Mouse (Mus musculus) hindbrain, embryonic 15.5 days (tissue): ENCODE data around the gene Mybphl. TPM values are rescaled to one million over a fixed set of nuclear protein-coding genes. Genes with fewer than 3 reads are reported as not detected.

Experiments used
- ATAC-seq: fragments of 200-750 bp; cut with Nextera tagmentation; 2 replicates; pipeline ENCODE4 v1.8.0; 2017; ENCODE audit warnings: low read depth, moderate number of reproducible peaks, moderate TSS enrichment; ENCODE audit not compliant: low FRiP score
- H3K27ac ChIP-seq: fragments of 300-500 bp; sonication (generic); replicated peaks from 2 replicates; pipeline ENCODE4 v1.5.1; 2015; ENCODE audit warnings: mild to moderate bottlenecking, inconsistent platforms
- H3K27me3 ChIP-seq: fragments of 300-500 bp; sonication (generic); 2 replicates; pipeline ENCODE4 v1.6.1; 2015; ENCODE audit warnings: control low read depth, inconsistent platforms
- H3K36me3 ChIP-seq: fragments of 300-500 bp; sonication (generic); 2 replicates; pipeline ENCODE4 v1.6.1; 2015; ENCODE audit warnings: control low read depth, inconsistent platforms
- H3K4me1 ChIP-seq: fragments of 300-500 bp; sonication (generic); replicated peaks from 2 replicates; pipeline ENCODE4 v1.6.1; 2015; ENCODE audit warnings: control low read depth, inconsistent platforms
- H3K4me2 ChIP-seq: fragments of 300-500 bp; sonication (generic); 2 replicates; pipeline ENCODE4 v1.6.1; 2015; ENCODE audit warnings: moderate library complexity, mild to moderate bottlenecking, inconsistent platforms
- H3K4me3 ChIP-seq: fragments of 300-500 bp; sonication (generic); 2 replicates; pipeline ENCODE4 v1.5.1; 2015; ENCODE audit warnings: mild to moderate bottlenecking, inconsistent platforms
- H3K9ac ChIP-seq: fragments of 300-500 bp; sonication (generic); 2 replicates; pipeline ENCODE4 v1.6.1; 2015; ENCODE audit warnings: inconsistent platforms
- H3K9me3 ChIP-seq: fragments of 300-500 bp; sonication (generic); 2 replicates; pipeline ENCODE4 v1.6.1; 2016; ENCODE audit warnings: control low read depth, inconsistent platforms
- WGBS: fragments of 180-500 bp; shearing (Covaris S2); methylation state at CpG from one replicate; pipeline ENCODE4 v1.1.7; 2015; 5-methylcytosine and 5-hydroxymethylcytosine counted together
- polyA plus RNA-seq: library from polyadenylated mRNA; unstranded; fragments of >200 nt; fragmentation: Nextera tagmentation; extraction: Ambion mirVana; gene quantifications from 2 replicates; pipeline ENCODE4 v1.2.1, GENCODE M21; 2015

Gene Mybphl
- polyA plus RNA-seq, 1 experiment from 2014 or later, result 0.35 TPM

DNA sequence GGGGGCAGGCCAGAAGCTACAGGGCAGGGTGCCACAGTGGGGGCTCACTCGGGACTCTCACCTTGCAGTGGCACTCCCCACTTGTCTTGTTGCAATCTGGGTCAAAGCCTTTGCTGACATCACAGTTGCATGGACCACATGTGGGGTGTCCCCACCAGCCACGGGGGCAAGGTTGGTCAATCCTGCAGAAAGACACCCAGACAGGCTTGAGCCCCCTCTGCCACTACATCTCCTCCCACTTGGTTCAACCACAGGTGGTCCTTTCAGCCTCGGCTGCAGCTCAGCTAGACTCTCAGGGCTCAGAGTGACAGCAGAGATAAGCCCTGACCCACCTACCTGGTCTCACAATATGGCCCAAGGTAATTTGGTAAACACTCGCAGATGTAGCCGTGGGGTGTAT lies 35.7 kb downstream of the Mybphl start:
- H3K4me2 ChIP-seq, result no peak overlapping the region
- H3K4me3 ChIP-seq, result no peak overlapping the region
- H3K9ac ChIP-seq, result no peak overlapping the region
- no peak for ATAC-seq
- no peak overlapping the region for H3K27ac ChIP-seq
- no peaks in the 10 kb centered on the region for H3K27me3 ChIP-seq
- H3K36me3 ChIP-seq, result peaks cover 79% of the 10 kb centered on the region
- 86% methylated on average over 5 of the region's 5 CpGs for WGBS
- peaks cover 16% of the 10 kb centered on the region for H3K4me1 ChIP-seq
- H3K9me3 ChIP-seq, result no peaks in the 10 kb centered on the region

DNA sequence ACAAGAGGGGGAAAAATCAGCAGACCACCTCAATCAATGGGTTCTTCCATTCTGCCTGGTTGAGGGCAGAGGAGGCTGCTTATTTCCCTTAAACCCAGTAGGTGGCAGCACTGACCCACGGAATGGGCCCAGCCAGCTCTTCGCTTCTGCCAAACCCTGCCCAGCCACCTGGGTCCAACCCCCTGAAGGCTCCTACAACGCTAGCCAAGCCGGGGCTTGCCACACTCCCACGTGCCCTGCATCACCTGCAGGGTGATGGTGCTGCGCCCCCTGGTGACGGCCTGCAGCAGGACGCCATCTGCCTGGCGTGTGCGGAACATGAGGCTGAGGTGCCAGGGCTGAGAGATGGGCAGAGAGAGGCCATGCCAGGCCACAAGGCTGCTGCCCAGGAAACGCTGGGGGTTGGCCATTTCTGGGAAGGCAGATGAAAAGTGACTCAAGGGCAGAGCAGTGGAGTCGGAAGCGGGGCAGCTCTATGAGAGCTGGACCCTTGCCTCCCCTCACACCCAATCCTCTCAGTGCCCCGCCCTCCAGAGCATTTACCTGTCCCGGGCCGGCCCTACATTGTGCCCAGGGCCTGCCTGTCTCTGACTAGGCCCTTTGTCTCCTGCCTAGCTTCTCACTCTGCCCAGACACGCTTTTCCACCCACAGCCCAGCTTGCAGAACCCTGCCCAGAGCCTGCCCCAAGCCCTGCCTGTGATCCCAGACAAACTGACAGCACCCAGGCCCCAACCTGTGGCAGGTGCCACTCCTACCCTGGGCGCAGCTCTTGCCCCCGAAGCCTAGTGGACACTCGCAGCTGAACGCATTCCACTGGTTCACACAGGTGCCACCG lies 37.2 kb downstream of the Mybphl start:
- no peak overlapping the region for H3K9ac ChIP-seq
- H3K27ac ChIP-seq, result peak overlapping the region; percentile 64
- H3K9me3 ChIP-seq, result no peaks in the 10 kb centered on the region
- H3K27me3 ChIP-seq, result no peaks in the 10 kb centered on the region
- WGBS, result 34% methylated on average over 22 of the region's 22 CpGs
- ATAC-seq, result peak; percentile 72
- H3K4me1 ChIP-seq, result peaks cover 30% of the 10 kb centered on the region
- peaks cover 73% of the 10 kb centered on the region for H3K36me3 ChIP-seq
- no peak overlapping the region for H3K4me3 ChIP-seq
- H3K4me2 ChIP-seq, result no peak overlapping the region

DNA sequence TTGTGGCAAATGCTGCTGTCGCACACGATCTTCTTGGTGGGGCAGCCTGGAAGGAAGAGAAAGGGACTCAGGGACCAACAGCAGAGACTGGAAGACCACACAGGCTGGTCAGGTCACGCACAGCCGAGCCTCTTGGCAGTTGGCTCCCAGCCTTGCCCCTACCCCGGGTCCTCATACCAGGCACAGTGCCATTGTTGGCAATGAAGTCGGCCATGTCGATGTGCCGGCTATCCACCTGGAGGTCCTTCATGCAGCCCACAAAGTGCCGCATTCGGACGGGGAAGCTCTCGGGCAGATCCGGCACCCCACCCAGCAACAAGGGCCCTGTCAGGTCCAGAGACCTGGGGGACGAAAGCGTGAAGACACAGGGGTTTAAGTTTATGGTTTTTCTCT lies 37.8 kb downstream of the Mybphl start:
- Histone ChIP-seq H3K9me3 (no peaks in the 10 kb centered on the region), H3K9ac (no peak overlapping the region), H3K4me2 (no peak overlapping the region), H3K27me3 (no peaks in the 10 kb centered on the region), H3K36me3 (peaks cover 71% of the 10 kb centered on the region), H3K27ac (peak overlapping the region; percentile 64), H3K4me3 (no peak overlapping the region), H3K4me1 (peaks cover 34% of the 10 kb centered on the region)
- 58% methylated on average over 15 of the region's 15 CpGs for WGBS
- no peak for ATAC-seq

DNA sequence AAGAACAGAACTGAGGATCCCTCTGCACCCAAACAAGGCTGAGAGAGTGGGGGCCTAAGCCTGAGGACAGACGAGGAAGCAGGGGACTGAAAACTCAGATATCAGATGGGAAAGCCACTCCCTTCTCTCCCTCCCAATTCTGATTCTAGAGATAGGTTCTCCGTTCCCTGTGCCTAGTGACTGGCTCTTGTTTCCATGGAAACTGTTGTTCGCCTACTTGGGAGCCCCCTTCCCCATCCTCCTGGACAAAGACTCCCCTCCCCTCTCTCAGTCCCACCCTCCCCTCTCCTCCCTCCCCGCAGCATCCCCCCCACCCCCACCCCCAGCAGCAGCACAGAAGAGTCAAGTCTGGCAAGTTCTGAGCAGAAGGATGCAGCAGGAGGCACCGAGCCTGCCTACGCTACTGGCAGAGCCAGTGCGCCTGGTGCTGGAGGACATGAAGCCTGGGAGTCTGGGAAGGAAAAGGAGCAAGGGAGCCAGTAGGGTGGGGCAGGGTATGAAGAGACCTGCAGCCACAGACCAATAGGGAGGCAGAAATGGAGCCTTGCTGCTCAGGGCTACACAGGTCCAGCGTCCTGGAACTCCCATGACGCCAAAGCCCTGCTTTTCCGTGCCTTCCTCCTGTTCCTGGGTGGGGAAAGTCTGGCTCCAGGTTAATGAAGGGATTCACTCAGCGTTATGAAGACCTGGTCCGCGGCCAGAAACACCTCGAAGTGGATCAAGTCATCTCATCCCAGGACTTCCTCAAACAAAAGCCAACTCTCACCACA lies 41.0 kb downstream of the Mybphl start:
- Histone ChIP-seq H3K9ac (no peak overlapping the region), H3K36me3 (peaks cover 40% of the 10 kb centered on the region), H3K27ac (peak overlapping the region; percentile 14), H3K9me3 (no peaks in the 10 kb centered on the region), H3K4me3 (no peak overlapping the region), H3K27me3 (no peaks in the 10 kb centered on the region), H3K4me1 (peaks cover 62% of the 10 kb centered on the region), H3K4me2 (peak overlapping the region; percentile 2; the same call in 1 of the 2 replicates)
- 14% methylated on average over 14 of the region's 14 CpGs for WGBS
- ATAC-seq, result no peak

DNA sequence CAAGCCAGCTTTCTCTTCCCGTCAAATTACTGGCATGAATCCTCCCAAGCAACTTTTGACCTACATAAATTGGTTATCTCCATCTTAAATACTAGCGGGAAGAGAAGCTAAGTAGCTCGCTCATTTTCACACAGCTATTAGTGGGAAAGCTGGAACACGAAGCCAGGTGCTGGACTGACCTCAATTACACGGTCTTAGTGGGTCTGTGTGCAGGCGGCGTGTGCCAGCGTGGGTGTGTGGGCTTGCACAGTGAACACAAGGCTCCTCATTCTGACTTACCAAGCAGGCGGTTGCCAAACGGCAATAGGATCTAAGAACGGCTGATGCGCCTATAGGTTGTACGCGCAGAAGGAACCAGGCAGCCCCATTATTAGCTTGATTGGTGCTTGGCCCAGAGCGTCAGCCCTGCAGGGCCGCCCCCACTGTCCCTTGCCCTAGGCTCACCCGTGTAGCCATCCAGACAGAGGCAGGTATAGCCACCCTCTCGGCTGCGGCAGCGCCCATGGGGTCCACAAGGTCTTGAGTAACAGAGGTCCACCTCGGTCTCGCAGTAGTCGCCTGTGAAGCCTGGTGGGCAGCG lies 41.7 kb downstream of the Mybphl start:
- H3K4me1 ChIP-seq, result peaks cover 69% of the 10 kb centered on the region
- H3K4me2 ChIP-seq, result no peak overlapping the region
- H3K9ac ChIP-seq, result no peak overlapping the region
- 53% methylated on average over 24 of the region's 24 CpGs for WGBS
- no peaks in the 10 kb centered on the region for H3K27me3 ChIP-seq
- peaks cover 34% of the 10 kb centered on the region for H3K36me3 ChIP-seq
- H3K9me3 ChIP-seq, result no peaks in the 10 kb centered on the region
- H3K27ac ChIP-seq, result peak overlapping the region; percentile 14
- ATAC-seq, result no peak
- H3K4me3 ChIP-seq, result no peak overlapping the region

DNA sequence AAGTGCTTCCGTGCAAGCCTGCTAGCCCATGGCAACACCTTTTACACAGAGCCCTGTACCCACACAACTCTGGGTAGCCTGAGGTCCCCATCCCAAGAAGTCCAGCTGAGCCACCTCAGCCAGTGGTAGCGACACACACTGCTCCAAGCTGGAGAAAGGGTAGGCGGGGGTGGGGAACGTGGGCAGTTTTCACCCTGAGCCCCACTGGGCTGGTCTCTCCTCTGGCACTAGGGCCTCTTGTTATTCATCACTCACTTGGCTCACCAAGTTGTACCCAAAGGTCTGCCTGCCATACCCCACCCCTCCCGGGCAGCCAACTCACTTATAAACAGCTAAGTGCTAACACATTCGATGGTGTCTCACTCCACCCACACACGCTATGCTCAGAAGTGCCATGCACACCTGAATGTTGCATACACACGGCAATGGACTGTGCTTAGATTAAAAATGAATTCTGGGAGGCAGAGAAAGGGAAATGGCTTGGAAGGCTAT lies 43.9 kb downstream of the Mybphl start:
- H3K4me2 ChIP-seq, result no peak overlapping the region
- peaks cover 80% of the 10 kb centered on the region for H3K4me1 ChIP-seq
- H3K9ac ChIP-seq, result no peak overlapping the region
- H3K36me3 ChIP-seq, result peaks cover 37% of the 10 kb centered on the region
- ATAC-seq, result no peak
- H3K4me3 ChIP-seq, result no peak overlapping the region
- no peaks in the 10 kb centered on the region for H3K27me3 ChIP-seq
- H3K27ac ChIP-seq, result no peak overlapping the region
- WGBS, result 75% methylated on average over 8 of the region's 8 CpGs
- H3K9me3 ChIP-seq, result no peaks in the 10 kb centered on the region

DNA sequence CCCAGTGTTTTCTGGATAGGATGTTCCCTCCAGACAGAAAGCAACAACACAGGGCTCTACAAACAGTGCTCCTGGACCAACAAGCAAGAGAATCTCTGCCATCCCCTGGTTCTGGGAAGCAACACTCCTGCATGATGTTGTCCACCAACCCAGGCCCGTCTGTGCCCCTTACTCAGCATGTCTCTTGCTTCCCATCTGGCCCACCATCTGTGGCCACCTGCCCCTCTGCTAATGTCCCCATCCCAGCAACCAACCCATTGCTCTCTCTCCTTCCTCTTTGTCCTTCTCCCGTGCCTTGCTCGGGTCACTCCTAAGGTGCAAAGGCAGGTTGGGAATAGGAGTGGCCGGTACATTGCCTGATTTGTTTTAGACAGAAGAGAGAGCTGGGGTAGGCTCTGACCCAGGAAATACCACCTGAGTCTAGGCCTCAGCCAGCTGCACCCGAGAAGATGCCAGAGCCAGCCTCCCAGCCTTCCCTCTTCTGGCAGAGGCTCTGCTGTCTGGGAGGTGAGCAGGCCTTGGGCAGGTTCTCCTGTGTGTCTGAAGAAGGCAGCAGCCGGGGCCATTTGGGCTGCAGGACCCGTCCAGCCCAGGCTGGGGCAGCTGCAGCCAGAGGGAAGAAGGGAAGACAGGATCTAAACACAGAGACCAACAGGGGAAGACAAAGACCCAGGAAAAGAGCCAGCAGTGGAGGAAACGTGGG lies 45.1 kb downstream of the Mybphl start:
- WGBS, result 10% methylated on average over 8 of the region's 8 CpGs
- Histone ChIP-seq H3K36me3 (peaks cover 34% of the 10 kb centered on the region), H3K4me3 (peak overlapping the region; percentile 35)

DNA sequence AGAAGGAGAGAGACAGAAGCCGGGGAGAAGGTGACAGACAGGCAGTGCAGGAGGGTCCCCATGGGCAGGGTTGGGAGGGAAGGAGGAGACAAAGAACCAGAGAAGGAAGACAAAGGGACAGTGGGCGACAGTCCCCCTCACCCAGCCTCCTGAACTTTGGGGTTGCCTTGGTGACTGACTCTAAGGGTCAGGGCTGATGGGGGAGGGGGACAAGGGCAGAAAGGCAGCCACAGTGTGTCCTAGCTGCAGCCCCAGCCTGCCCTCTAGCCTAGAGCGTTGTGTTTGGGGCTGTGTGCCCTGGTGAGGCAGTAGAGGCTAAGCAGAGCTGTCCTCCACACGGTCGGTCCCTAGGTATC lies 45.6 kb downstream of the Mybphl start:
- WGBS, result 0% methylated on average over 5 of the region's 5 CpGs
- Histone ChIP-seq H3K36me3 (peaks cover 32% of the 10 kb centered on the region), H3K27ac (peak overlapping the region; percentile 91), H3K4me2 (peak overlapping the region; percentile 83), H3K9ac (peak overlapping the region; percentile 51), H3K4me3 (peak overlapping the region; percentile 35), H3K9me3 (no peaks in the 10 kb centered on the region), H3K27me3 (no peaks in the 10 kb centered on the region), H3K4me1 (peaks cover 92% of the 10 kb centered on the region)
- ATAC-seq, result peak; percentile 20

More for the DNA sequence above, 45.1 kb downstream of the Mybphl start:
- ATAC-seq, result peak; percentile 8
- H3K27ac ChIP-seq, result peak overlapping the region; percentile 91
- peak overlapping the region; percentile 83 for H3K4me2 ChIP-seq
- peaks cover 92% of the 10 kb centered on the region for H3K4me1 ChIP-seq
- peak overlapping the region; percentile 51 for H3K9ac ChIP-seq
- H3K9me3 ChIP-seq, result no peaks in the 10 kb centered on the region
- no peaks in the 10 kb centered on the region for H3K27me3 ChIP-seq

DNA sequence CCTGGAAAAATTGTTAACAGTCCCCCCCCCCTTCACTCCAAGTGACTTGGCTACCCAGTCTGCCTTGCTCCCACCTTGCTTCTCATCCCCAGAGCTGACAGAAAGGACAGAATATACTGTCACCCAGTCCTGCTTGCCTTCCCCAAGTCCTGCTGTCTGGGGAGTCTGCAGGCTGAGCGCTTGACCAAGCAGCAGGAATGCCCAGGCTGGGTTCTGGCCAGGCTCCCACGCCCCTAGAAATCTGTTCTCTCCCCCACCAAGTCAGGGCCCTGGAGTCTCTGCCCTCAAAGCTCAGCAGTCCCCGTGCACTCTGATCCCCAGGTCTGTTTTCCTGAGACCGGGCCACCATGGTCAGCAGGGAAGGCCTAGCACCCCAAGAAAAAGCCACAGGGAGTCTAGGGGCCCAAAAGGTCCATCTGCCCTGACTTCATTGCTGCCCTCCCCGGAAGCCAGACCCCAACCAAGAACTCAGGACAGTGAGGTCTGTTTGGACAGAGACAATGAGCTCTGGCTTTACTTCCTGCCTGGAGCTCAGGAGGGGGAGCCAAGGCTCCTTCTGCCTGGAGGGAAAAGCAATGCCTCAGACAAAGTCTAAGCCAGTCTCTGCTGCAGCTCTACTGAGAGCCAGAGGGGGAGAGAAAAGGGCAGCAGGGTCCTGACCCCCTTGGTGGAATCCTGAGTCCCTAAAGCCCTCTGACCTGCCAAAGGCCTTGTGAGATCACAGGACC lies 46.5 kb downstream of the Mybphl start:
- H3K36me3 ChIP-seq, result peaks cover 30% of the 10 kb centered on the region
- H3K9me3 ChIP-seq, result no peaks in the 10 kb centered on the region
- peak overlapping the region; percentile 91 for H3K27ac ChIP-seq
- peak overlapping the region; percentile 35 for H3K4me3 ChIP-seq
- peak overlapping the region; percentile 83 for H3K4me2 ChIP-seq
- H3K4me1 ChIP-seq, result peaks cover 87% of the 10 kb centered on the region
- no peak for ATAC-seq
- peak overlapping the region; percentile 51 for H3K9ac ChIP-seq
- WGBS, result 9% methylated on average over 5 of the region's 5 CpGs
- H3K27me3 ChIP-seq, result no peaks in the 10 kb centered on the region

DNA sequence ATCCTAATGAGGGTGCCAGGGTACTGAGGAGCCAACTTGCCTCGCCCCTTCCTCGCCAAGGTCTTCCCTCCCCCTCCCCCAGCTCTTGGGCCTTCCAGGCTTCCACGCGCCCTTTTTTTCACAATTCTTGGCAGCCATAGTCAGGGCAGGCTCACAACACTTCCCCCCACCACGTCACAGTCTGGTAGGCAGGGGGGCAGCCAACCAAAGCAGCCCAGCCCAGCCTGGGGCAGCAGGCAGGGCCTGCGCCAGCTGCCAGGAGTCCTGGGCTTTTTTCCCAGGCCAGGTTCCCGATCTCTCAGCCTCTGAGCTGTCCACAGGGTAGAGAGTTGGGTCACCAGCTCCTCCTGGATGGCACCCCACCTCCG lies 47.0 kb downstream of the Mybphl start:
- H3K4me2 ChIP-seq, result peak overlapping the region; percentile 83
- peak overlapping the region; percentile 35 for H3K4me3 ChIP-seq
- 8% methylated on average over 8 of the region's 8 CpGs for WGBS
- H3K4me1 ChIP-seq, result peaks cover 81% of the 10 kb centered on the region
- H3K27ac ChIP-seq, result peak overlapping the region; percentile 91
- no peaks in the 10 kb centered on the region for H3K27me3 ChIP-seq
- no peaks in the 10 kb centered on the region for H3K9me3 ChIP-seq
- ATAC-seq, result peak; percentile 57
- peaks cover 25% of the 10 kb centered on the region for H3K36me3 ChIP-seq
- peak overlapping the region; percentile 51 for H3K9ac ChIP-seq
